Mouse (Mus musculus): Measurements from ENCODE around the gene Gnl2. TPM values are rescaled to one million over a fixed set of nuclear protein-coding genes. Genes with fewer than 3 reads are reported as not detected.

Gene Gnl2
- polyA plus RNA-seq, 1 experiment: 3.5 TPM

- Histone ChIP-seq H3K36me3 (ENCODE audit: control insufficient read depth, insufficient read depth, low read length) (no peaks in the 10 kb centered on the region), H3K4me1 (ENCODE audit: control insufficient read depth, insufficient read depth, insufficient read length, low read length) (peaks cover 3% of the 10 kb centered on the region; the same call in 1 of the 2 replicates), H3K4me3 (ENCODE audit: low read depth, low read length) (no peak overlapping the region), H3K27ac (ENCODE audit: insufficient read depth, low read depth, low read length) (no peak overlapping the region), H3K27me3 (ENCODE audit: control insufficient read depth, insufficient read depth, low read length) (no peaks in the 10 kb centered on the region; the same call in 1 of the 2 replicates)
- WGBS: 62% methylated on average over 12 of the region's 12 CpGs
- no peak for TF ChIP-seq POLR2A (IDR thresholded peaks at IDR 0.05; ENCODE audit: low read depth, low read length)
- TF ChIP-seq CTCF (IDR thresholded peaks at IDR 0.05; ENCODE audit: extremely low read depth, insufficient read length, insufficient replicate concordance, low read depth, low read length): no peak
Measured at GRCm38 (mm10) chr4:125004886-125005285, 11.5 kb upstream of the Gnl2 start.

DNA sequence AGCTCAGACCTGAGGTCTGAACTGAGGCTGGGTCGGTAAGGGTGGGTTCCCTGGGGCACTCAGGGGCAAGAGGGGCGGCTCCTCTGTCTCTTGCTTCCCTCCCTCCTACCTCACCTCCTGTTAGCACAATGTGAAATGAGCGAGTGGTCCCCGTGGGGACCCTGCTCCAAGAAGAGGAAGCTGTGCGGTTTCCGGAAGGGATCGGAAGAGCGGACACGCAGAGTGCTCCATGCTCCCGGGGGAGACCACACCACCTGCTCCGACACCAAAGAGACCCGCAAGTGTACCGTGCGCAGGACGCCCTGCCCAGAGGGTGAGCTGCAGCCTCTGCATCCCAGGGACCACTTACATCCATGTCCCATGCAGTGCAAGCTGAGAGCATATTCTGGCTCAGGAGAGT is 8.9 kb upstream of the Gnl2 start:
- Histone ChIP-seq H3K4me1 (ENCODE audit: control insufficient read depth, insufficient read depth, insufficient read length, low read length) (peaks cover 3% of the 10 kb centered on the region; the same call in 1 of the 2 replicates), H3K27ac (ENCODE audit: insufficient read depth, low read depth, low read length) (no peak overlapping the region), H3K4me3 (ENCODE audit: low read depth, low read length) (no peak overlapping the region), H3K27me3 (ENCODE audit: control insufficient read depth, insufficient read depth, low read length) (no peaks in the 10 kb centered on the region; the same call in 1 of the 2 replicates), H3K36me3 (ENCODE audit: control insufficient read depth, insufficient read depth, low read length) (no peaks in the 10 kb centered on the region)
- TF ChIP-seq POLR2A (IDR thresholded peaks at IDR 0.05; ENCODE audit: low read depth, low read length) (no peak), CTCF (IDR thresholded peaks at IDR 0.05; ENCODE audit: extremely low read depth, insufficient read length, insufficient replicate concordance, low read depth, low read length) (no peak)
- 51% methylated on average over 15 of the region's 15 CpGs for WGBS

GRCm38 (mm10) chr4:125008220-125008619 is 8.2 kb upstream of the Gnl2 start:
- Histone ChIP-seq H3K4me3 (ENCODE audit: low read depth, low read length) (no peak overlapping the region), H3K4me1 (ENCODE audit: control insufficient read depth, insufficient read depth, insufficient read length, low read length) (peaks cover 3% of the 10 kb centered on the region; the same call in 1 of the 2 replicates), H3K27me3 (ENCODE audit: control insufficient read depth, insufficient read depth, low read length) (no peaks in the 10 kb centered on the region; the same call in 1 of the 2 replicates), H3K36me3 (ENCODE audit: control insufficient read depth, insufficient read depth, low read length) (no peaks in the 10 kb centered on the region), H3K27ac (ENCODE audit: insufficient read depth, low read depth, low read length) (no peak overlapping the region)
- no peak for TF ChIP-seq POLR2A (IDR thresholded peaks at IDR 0.05; ENCODE audit: low read depth, low read length)
- TF ChIP-seq CTCF (IDR thresholded peaks at IDR 0.05; ENCODE audit: extremely low read depth, insufficient read length, insufficient replicate concordance, low read depth, low read length): no peak
- WGBS: 59% methylated on average over 6 of the region's 6 CpGs

GRCm38 (mm10) chr4:125008712-125009111 is 7.7 kb upstream of the Gnl2 start:
- Histone ChIP-seq H3K27ac (ENCODE audit: insufficient read depth, low read depth, low read length) (no peak overlapping the region), H3K27me3 (ENCODE audit: control insufficient read depth, insufficient read depth, low read length) (no peaks in the 10 kb centered on the region; the same call in 1 of the 2 replicates), H3K4me1 (ENCODE audit: control insufficient read depth, insufficient read depth, insufficient read length, low read length) (no peaks in the 10 kb centered on the region), H3K4me3 (ENCODE audit: low read depth, low read length) (no peak overlapping the region), H3K36me3 (ENCODE audit: control insufficient read depth, insufficient read depth, low read length) (no peaks in the 10 kb centered on the region)
- no peak for TF ChIP-seq POLR2A (IDR thresholded peaks at IDR 0.05; ENCODE audit: low read depth, low read length)
- 54% methylated on average over 8 of the region's 8 CpGs for WGBS

DNA sequence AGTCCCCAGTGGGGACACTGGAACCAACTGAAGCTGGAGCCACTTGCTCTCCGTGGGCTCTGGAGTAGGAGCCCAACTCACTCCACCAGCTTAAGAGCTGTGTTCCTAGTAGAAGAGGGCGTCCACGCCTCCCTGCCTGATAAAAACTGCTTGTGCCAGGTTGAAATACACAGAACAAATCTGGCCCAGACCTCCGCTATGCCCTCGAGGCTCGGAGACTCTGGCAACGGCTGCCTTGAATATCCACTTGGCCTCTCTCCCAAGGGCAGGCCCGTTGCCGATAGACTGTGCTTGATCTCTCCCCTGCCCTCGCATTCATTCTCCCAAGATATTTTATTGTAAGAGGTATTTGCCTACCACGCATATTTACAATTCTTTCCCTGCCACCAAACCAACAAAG is 1.0 kb downstream of the Gnl2 start:
- Histone ChIP-seq H3K36me3 (ENCODE audit: control insufficient read depth, insufficient read depth, low read length) (no peaks in the 10 kb centered on the region), H3K4me3 (ENCODE audit: low read depth, low read length) (no peak overlapping the region), H3K27ac (ENCODE audit: insufficient read depth, low read depth, low read length) (no peak overlapping the region), H3K4me1 (ENCODE audit: control insufficient read depth, insufficient read depth, insufficient read length, low read length) (no peaks in the 10 kb centered on the region; the same call in 1 of the 2 replicates), H3K27me3 (ENCODE audit: control insufficient read depth, insufficient read depth, low read length) (no peaks in the 10 kb centered on the region)
- WGBS: 69% methylated on average over 11 of the region's 11 CpGs
- TF ChIP-seq POLR2A (IDR thresholded peaks at IDR 0.05; ENCODE audit: low read depth, low read length) (no peak), CTCF (IDR thresholded peaks at IDR 0.05; ENCODE audit: extremely low read depth, insufficient read length, insufficient replicate concordance, low read depth, low read length) (no peak)

DNA sequence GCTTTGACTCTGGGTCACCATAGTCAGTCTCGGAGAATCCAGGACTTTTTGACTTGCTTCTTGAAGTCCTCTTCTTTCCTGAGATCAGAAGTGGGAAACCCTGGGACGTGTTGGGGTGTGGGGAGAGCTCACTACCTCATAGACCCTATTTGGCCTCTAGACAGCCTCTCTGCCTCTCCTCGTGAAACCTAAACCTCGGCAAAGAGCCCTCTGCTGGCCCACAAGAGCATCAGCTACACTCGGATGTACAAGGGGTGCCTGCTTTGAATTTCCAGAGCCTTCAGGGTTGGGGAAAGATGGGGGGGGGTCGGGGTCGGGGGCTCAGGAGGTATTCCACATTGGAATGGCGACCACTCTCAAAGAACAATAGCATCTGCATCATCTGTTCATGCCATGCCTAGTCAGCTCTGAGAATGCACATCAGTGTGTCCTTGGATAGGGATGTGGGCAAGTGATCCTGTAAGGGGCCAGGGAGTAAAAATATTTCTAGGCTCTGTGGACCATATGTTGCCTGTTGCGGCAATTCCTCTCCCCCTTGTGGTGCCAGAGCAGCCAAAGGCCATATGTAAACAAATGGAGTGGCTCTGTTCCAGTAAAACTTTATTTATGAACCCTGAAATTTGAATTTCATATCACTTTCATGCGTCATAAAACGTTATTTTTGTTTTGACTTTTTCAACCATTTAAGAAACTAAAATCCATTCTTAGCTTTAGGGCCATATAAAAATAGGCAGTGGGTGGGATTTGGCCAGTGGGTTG is 4.6 kb downstream of the Gnl2 start:
- Histone ChIP-seq H3K27me3 (ENCODE audit: control insufficient read depth, insufficient read depth, low read length) (no peaks in the 10 kb centered on the region), H3K4me3 (ENCODE audit: low read depth, low read length) (no peak overlapping the region), H3K36me3 (ENCODE audit: control insufficient read depth, insufficient read depth, low read length) (no peaks in the 10 kb centered on the region), H3K27ac (ENCODE audit: insufficient read depth, low read depth, low read length) (no peak overlapping the region), H3K4me1 (ENCODE audit: control insufficient read depth, insufficient read depth, insufficient read length, low read length) (no peaks in the 10 kb centered on the region; the same call in 1 of the 2 replicates)
- TF ChIP-seq CTCF (IDR thresholded peaks at IDR 0.05; ENCODE audit: extremely low read depth, insufficient read length, insufficient replicate concordance, low read depth, low read length) (peak; percentile 27; the same call in 1 of the 2 replicates), POLR2A (IDR thresholded peaks at IDR 0.05; ENCODE audit: low read depth, low read length) (no peak)
- 33% methylated on average over 11 of the region's 11 CpGs for WGBS

GRCm38 (mm10) chr4:125029891-125030614 is 13.7 kb downstream of the Gnl2 start:
- Histone ChIP-seq H3K36me3 (ENCODE audit: control insufficient read depth, insufficient read depth, low read length) (no peaks in the 10 kb centered on the region; the same call in 1 of the 2 replicates), H3K27me3 (ENCODE audit: control insufficient read depth, insufficient read depth, low read length) (no peaks in the 10 kb centered on the region), H3K4me3 (ENCODE audit: low read depth, low read length) (peak overlapping the region; percentile 71), H3K27ac (ENCODE audit: insufficient read depth, low read depth, low read length) (peak overlapping the region; percentile 18; the same call in 1 of the 2 replicates), H3K4me1 (ENCODE audit: control insufficient read depth, insufficient read depth, insufficient read length, low read length) (no peaks in the 10 kb centered on the region)
- WGBS: under 1% methylated on average over 50 of the region's 50 CpGs
- peak; percentile 56 for TF ChIP-seq POLR2A (IDR thresholded peaks at IDR 0.05; ENCODE audit: low read depth, low read length)
- TF ChIP-seq CTCF (IDR thresholded peaks at IDR 0.05; ENCODE audit: extremely low read depth, insufficient read length, insufficient replicate concordance, low read depth, low read length): no peak

Measured in small intestine, adult 2 months (tissue).